Mouse (Mus musculus): Measurements from ENCODE around the gene Sema3e.

The Sema3e gene

GRCm38 (mm10) chr5:14206794-14207193, 181.7 kb downstream of the Sema3e start:
- DNase-seq (ENCODE audit: low read depth, low spot score) = no peak

GRCm38 (mm10) chr5:14209962-14210361, 184.9 kb downstream of the Sema3e start:
- DNase-seq (ENCODE audit: low read depth, low spot score) = no peak

GRCm38 (mm10) chr5:14216211-14216610, 191.1 kb downstream of the Sema3e start:
- no peak for DNase-seq (ENCODE audit: low read depth, low spot score)

- DNase-seq (ENCODE audit: low read depth, low spot score) = no peak
Measured at GRCm38 (mm10) chr5:14218677-14219076, 193.6 kb downstream of the Sema3e start.

- no peak for DNase-seq (ENCODE audit: low read depth, low spot score)
Measured at GRCm38 (mm10) chr5:14224509-14224908, 199.4 kb downstream of the Sema3e start.

- DNase-seq (ENCODE audit: low read depth, low spot score) = no peak
Measured at GRCm38 (mm10) chr5:14231027-14231426, 206.0 kb downstream of the Sema3e start.

GRCm38 (mm10) chr5:14252583-14252982, 227.5 kb downstream of the Sema3e start:
- DNase-seq (ENCODE audit: low read depth, low spot score) = no peak

GRCm38 (mm10) chr5:14253328-14253727, 228.3 kb downstream of the Sema3e start:
- DNase-seq (ENCODE audit: low read depth, low spot score) = no peak

GRCm38 (mm10) chr5:14260156-14260555, 235.1 kb downstream of the Sema3e start:
- no peak for DNase-seq (ENCODE audit: low read depth, low spot score)

- DNase-seq (ENCODE audit: low read depth, low spot score) = no peak
Measured at GRCm38 (mm10) chr5:14267400-14267799, 242.3 kb downstream of the Sema3e start.

Data from CD4-positive, CD25-positive, alpha-beta regulatory T cell, adult 2 months (primary cell).